Mouse (Mus musculus): Measurements from ENCODE around the gene Vps13d.

GRCm38 (mm10) chr4:145211076-145211475 lies 16.3 kb upstream of the Vps13d start:
- TF ChIP-seq CTCF (IDR thresholded peaks at IDR 0.05; ENCODE audit: control insufficient read depth, insufficient read depth, insufficient replicate concordance, low read depth, low read length) (no peak), POLR2A (IDR thresholded peaks at IDR 0.05; ENCODE audit: control insufficient read depth, low read depth, low read length) (no peak)

Measured in testis, adult 2 months (tissue).